Mouse (Mus musculus): ENCODE measurements around the gene Hs6st3. TPM values are rescaled to one million over a fixed set of nuclear protein-coding genes. Genes with fewer than 3 reads are reported as not detected.

The Hs6st3 gene
- polyA plus RNA-seq, 1 experiment: 0.08 TPM

GRCm38 (mm10) chr14:119367866-119368425 is 229.8 kb downstream of the Hs6st3 start:
- DNase-seq: no peak
- WGBS: 83% methylated on average over 3 of the region's 3 CpGs
- no peaks in the 10 kb centered on the region for H3K27me3 ChIP-seq (replicated peaks; ENCODE audit: control insufficient read depth, insufficient read depth, low read length)
- no peak overlapping the region for H3K4me3 ChIP-seq (ENCODE audit: insufficient read depth, low read depth, low read length)
- TF ChIP-seq POLR2A (IDR thresholded peaks at IDR 0.05; ENCODE audit: low read depth, low read length): no peak
- no peak for TF ChIP-seq CTCF (conservative IDR thresholded peaks at IDR 0.05; ENCODE audit: insufficient read depth, insufficient read length, low read depth, low read length)
- no peaks in the 10 kb centered on the region for H3K4me1 ChIP-seq (ENCODE audit: control insufficient read depth, insufficient read depth, low read length)
- no peaks in the 10 kb centered on the region for H3K36me3 ChIP-seq (ENCODE audit: control insufficient read depth, insufficient read depth, low read length)
- no peak overlapping the region for H3K27ac ChIP-seq (ENCODE audit: insufficient read depth, low read depth, low read length)

DNA sequence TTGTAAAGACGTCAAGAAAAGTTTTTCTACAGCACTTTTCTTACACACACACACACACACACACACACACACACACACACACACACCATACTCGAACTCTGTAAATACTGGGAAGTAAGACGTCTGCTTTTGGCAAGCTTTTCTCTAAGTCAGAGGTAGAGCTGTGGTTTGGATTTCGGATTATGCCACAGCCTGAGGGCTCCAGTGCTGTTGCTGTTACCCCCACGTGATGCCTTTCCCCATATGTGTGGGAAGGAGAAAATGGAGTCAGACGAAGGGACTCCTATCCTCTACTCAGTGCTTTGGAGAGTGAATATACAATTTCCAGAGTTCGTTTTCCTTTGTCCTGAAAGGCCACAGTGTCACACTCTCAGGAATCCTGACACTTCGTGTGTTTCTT is 231.1 kb downstream of the Hs6st3 start:
- Histone ChIP-seq H3K36me3 (ENCODE audit: control insufficient read depth, insufficient read depth, low read length) (no peaks in the 10 kb centered on the region), H3K27ac (ENCODE audit: insufficient read depth, low read depth, low read length) (no peak overlapping the region), H3K4me3 (ENCODE audit: insufficient read depth, low read depth, low read length) (no peak overlapping the region), H3K4me1 (ENCODE audit: control insufficient read depth, insufficient read depth, low read length) (no peaks in the 10 kb centered on the region), H3K27me3 (replicated peaks; ENCODE audit: control insufficient read depth, insufficient read depth, low read length) (no peaks in the 10 kb centered on the region)
- DNase-seq: no peak
- no peak for TF ChIP-seq CTCF (conservative IDR thresholded peaks at IDR 0.05; ENCODE audit: insufficient read depth, insufficient read length, low read depth, low read length)
- TF ChIP-seq POLR2A (IDR thresholded peaks at IDR 0.05; ENCODE audit: low read depth, low read length): no peak
- 63% methylated on average over 8 of the region's 8 CpGs for whole genome bisulfite sequencing

DNA sequence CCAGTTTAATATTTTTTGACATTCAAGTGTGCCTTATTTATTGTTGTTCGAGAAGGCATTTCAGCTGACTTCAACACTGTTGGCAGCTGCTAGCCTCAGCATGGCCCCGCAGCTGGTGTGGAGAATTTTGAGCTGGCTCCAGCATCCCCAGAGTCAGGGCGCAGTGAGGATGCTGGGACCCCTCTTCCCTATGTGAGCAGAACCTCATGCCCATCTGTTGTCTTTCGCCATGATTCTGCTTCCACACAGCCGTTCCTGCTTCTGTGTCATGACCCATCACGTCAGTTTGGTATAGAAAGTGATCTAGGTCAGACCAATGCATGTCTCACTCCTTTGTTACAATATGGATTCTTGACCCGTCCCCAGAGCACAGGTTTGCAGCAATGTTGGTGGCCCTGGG is 231.9 kb downstream of the Hs6st3 start:
- no peak for DNase-seq
- WGBS: 84% methylated on average over 7 of the region's 7 CpGs
- TF ChIP-seq CTCF (conservative IDR thresholded peaks at IDR 0.05; ENCODE audit: insufficient read depth, insufficient read length, low read depth, low read length) (no peak), POLR2A (IDR thresholded peaks at IDR 0.05; ENCODE audit: low read depth, low read length) (no peak)
- no peak overlapping the region for H3K4me3 ChIP-seq (ENCODE audit: insufficient read depth, low read depth, low read length)
- H3K4me1 ChIP-seq (ENCODE audit: control insufficient read depth, insufficient read depth, low read length): no peaks in the 10 kb centered on the region
- no peaks in the 10 kb centered on the region for H3K27me3 ChIP-seq (replicated peaks; ENCODE audit: control insufficient read depth, insufficient read depth, low read length)
- no peak overlapping the region for H3K27ac ChIP-seq (ENCODE audit: insufficient read depth, low read depth, low read length)
- H3K36me3 ChIP-seq (ENCODE audit: control insufficient read depth, insufficient read depth, low read length): no peaks in the 10 kb centered on the region

- Histone ChIP-seq H3K4me1 (ENCODE audit: control insufficient read depth, insufficient read depth, low read length) (no peaks in the 10 kb centered on the region), H3K27ac (ENCODE audit: insufficient read depth, low read depth, low read length) (no peak overlapping the region), H3K27me3 (replicated peaks; ENCODE audit: control insufficient read depth, insufficient read depth, low read length) (no peaks in the 10 kb centered on the region), H3K36me3 (ENCODE audit: control insufficient read depth, insufficient read depth, low read length) (no peaks in the 10 kb centered on the region), H3K4me3 (ENCODE audit: insufficient read depth, low read depth, low read length) (no peak overlapping the region)
- DNase-seq: no peak
- 32% methylated on average over 2 of the region's 2 CpGs for WGBS
- TF ChIP-seq POLR2A (IDR thresholded peaks at IDR 0.05; ENCODE audit: low read depth, low read length): no peak
- no peak for TF ChIP-seq CTCF (conservative IDR thresholded peaks at IDR 0.05; ENCODE audit: insufficient read depth, insufficient read length, low read depth, low read length)
These were observed 241.2 kb downstream of the Hs6st3 start for GRCm38 (mm10) chr14:119379303-119379702.

DNA sequence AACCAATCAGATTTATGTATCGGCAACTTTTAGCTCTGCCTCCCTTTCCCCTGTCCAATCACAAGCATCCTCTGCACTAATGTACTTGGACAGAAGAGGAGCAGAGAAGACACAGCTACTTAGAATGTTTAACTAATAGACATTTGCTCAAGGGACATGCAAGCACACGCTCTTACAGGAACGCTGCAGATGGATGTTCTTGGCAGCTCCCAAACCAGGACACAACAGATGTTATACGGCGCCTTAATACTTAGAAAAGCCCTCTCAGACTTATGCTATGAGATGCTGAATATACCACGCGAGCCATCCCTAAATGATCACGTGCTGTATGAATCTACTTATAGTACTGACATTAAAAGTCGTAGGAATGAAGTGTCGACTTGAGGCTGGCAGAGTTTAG is 263.5 kb downstream of the Hs6st3 start:
- no peak for DNase-seq
- WGBS: 94% methylated on average over 10 of the region's 10 CpGs
- Histone ChIP-seq H3K4me1 (ENCODE audit: control insufficient read depth, insufficient read depth, low read length) (no peaks in the 10 kb centered on the region), H3K4me3 (ENCODE audit: insufficient read depth, low read depth, low read length) (no peak overlapping the region), H3K36me3 (ENCODE audit: control insufficient read depth, insufficient read depth, low read length) (no peaks in the 10 kb centered on the region), H3K27ac (ENCODE audit: insufficient read depth, low read depth, low read length) (no peak overlapping the region), H3K27me3 (replicated peaks; ENCODE audit: control insufficient read depth, insufficient read depth, low read length) (no peaks in the 10 kb centered on the region; the same call in 1 of the 2 replicates)
- TF ChIP-seq POLR2A (IDR thresholded peaks at IDR 0.05; ENCODE audit: low read depth, low read length): no peak
- no peak for TF ChIP-seq CTCF (conservative IDR thresholded peaks at IDR 0.05; ENCODE audit: insufficient read depth, insufficient read length, low read depth, low read length)

DNA sequence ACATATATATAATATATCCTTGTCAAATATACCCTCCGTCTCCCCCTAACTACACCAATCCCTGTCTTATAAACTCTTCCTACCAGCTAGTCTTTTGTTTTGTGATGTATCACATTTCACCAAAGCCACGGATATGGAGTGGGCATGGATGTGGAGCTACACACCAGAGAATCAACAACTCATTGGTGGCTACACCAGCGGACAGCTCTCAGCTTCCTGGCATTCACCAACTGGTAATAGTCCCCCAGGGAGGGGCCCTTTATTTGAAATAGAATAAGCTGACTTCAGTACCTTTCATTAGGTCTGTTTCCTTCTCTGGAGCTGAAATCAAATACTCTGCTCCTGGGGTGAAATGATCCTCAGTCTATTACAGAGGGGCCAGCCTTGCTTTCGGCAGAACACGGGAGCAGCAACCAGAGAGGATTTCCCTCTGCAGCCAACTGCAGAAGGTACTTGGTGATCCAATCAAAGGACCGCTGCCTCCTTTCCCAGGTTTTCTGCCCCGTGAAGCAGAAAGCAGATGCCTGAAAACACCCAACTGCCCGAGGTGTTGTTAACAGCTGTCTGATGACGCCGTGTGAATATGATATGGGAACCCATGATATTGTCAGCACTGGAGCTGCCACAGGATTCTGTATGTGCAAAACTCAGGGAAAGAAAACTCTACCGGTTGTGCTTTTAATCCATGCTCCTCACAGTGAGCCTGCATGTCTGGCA is 271.4 kb downstream of the Hs6st3 start:
- Histone ChIP-seq H3K27ac (ENCODE audit: insufficient read depth, low read depth, low read length) (no peak overlapping the region), H3K36me3 (ENCODE audit: control insufficient read depth, insufficient read depth, low read length) (no peaks in the 10 kb centered on the region), H3K4me3 (ENCODE audit: insufficient read depth, low read depth, low read length) (no peak overlapping the region), H3K4me1 (ENCODE audit: control insufficient read depth, insufficient read depth, low read length) (no peaks in the 10 kb centered on the region), H3K27me3 (replicated peaks; ENCODE audit: control insufficient read depth, insufficient read depth, low read length) (no peaks in the 10 kb centered on the region)
- no peak for DNase-seq
- 35% methylated on average over 11 of the region's 11 CpGs for WGBS
- TF ChIP-seq POLR2A (IDR thresholded peaks at IDR 0.05; ENCODE audit: low read depth, low read length) (no peak), CTCF (conservative IDR thresholded peaks at IDR 0.05; ENCODE audit: insufficient read depth, insufficient read length, low read depth, low read length) (no peak)

- no peak for DNase-seq
- Histone ChIP-seq H3K4me1 (ENCODE audit: control insufficient read depth, insufficient read depth, low read length) (no peaks in the 10 kb centered on the region), H3K27ac (ENCODE audit: insufficient read depth, low read depth, low read length) (no peak overlapping the region), H3K27me3 (replicated peaks; ENCODE audit: control insufficient read depth, insufficient read depth, low read length) (no peaks in the 10 kb centered on the region), H3K36me3 (ENCODE audit: control insufficient read depth, insufficient read depth, low read length) (no peaks in the 10 kb centered on the region), H3K4me3 (ENCODE audit: insufficient read depth, low read depth, low read length) (no peak overlapping the region)
- no peak for TF ChIP-seq POLR2A (IDR thresholded peaks at IDR 0.05; ENCODE audit: low read depth, low read length)
- WGBS: 92% methylated on average over 5 of the region's 5 CpGs
These were observed 284.8 kb downstream of the Hs6st3 start for GRCm38 (mm10) chr14:119422894-119423293.

All from kidney, adult 2 months (tissue).